Mouse (Mus musculus): ENCODE data around the gene Ppp1r8.

DNA sequence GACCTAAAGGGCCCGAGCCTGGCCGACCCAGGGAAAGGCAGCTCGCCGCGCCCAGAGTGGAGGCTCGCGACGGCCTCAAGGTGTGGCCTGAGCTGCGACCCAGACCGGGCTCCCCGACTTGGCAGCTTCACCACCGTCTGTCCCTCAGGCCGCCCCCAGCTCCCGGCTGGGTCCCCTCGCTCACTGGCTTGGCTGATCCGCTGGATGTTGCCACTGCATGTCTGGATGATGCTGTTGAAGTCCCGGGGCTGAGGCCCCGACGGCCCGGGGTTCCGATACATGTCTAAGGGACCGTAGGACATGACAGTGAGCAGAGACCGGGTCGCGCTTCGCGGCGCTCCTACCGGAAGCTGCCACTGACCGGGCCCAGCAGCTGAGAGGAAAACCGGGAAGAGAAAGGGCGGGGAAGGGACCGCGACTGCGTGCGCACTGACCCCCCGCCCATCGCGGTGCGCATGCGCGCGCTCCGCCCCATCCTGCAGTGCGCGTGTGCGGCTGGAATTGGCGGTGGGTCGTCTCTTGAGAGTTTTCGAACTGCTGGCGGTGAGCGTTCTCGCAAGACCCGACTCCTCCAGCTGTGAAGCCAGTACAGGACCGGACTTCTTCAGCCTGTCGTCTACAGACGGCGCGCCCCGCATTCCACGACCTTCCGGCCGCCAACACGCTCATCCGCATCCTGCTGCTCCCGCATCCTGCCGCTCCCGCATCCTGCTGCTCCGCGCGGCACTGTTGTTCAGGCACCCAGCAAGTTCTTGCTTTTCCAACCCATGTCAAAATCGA is 41.3 kb upstream of the Ppp1r8 start, which contains the start of gene Stx12:
- no peak for TF ChIP-seq EP300 (IDR thresholded peaks at IDR 0.05; ENCODE audit: low read depth)
- TF ChIP-seq CTCF (IDR thresholded peaks at IDR 0.05; ENCODE audit: low read depth), result no peak
